Mouse (Mus musculus) limb, embryonic 12.5 days (tissue): ENCODE results near the gene Avpr1b. TPM values are rescaled to one million over a fixed set of nuclear protein-coding genes. Genes with fewer than 3 reads are reported as not detected.

Source experiments
- ATAC-seq: fragments of 200-750 bp; cut with Nextera tagmentation; 2 replicates; pipeline ENCODE4 v1.8.0; 2017; ENCODE audit warnings: low read depth, moderate TSS enrichment; ENCODE audit not compliant: insufficient number of reproducible peaks, insufficient read depth, low FRiP score, low TSS enrichment
- H3K27ac ChIP-seq: fragments of 300-500 bp; sonication (generic); 2 replicates; pipeline ENCODE4 v1.5.1; 2016; ENCODE audit warnings: mild to moderate bottlenecking, moderate library complexity
- H3K27me3 ChIP-seq: fragments of 300-500 bp; sonication (generic); 2 replicates; pipeline ENCODE4 v1.6.1; 2016; ENCODE audit warnings: mild to moderate bottlenecking, moderate library complexity
- H3K36me3 ChIP-seq: fragments of 300-500 bp; sonication (generic); 2 replicates; pipeline ENCODE4 v1.6.1; 2016; ENCODE audit warnings: mild to moderate bottlenecking, moderate library complexity
- H3K4me1 ChIP-seq: fragments of 300-500 bp; sonication (generic); replicated peaks from 2 replicates; pipeline ENCODE4 v1.6.1; 2016
- H3K4me2 ChIP-seq: fragments of 300-500 bp; sonication (generic); 2 replicates; pipeline ENCODE4 v1.6.1; 2016; ENCODE audit warnings: mild to moderate bottlenecking, moderate library complexity
- H3K4me3 ChIP-seq: fragments of 300-500 bp; sonication (generic); replicated peaks from 2 replicates; pipeline ENCODE4 v1.5.1; 2016; ENCODE audit warnings: mild to moderate bottlenecking
- H3K9ac ChIP-seq: fragments of 300-500 bp; sonication (generic); replicated peaks from 2 replicates; pipeline ENCODE4 v1.6.1; 2016; ENCODE audit warnings: mild to moderate bottlenecking, moderate library complexity
- H3K9me3 ChIP-seq: fragments of 300-500 bp; sonication (generic); 2 replicates; pipeline ENCODE4 v1.6.1; 2016; ENCODE audit warnings: mild to moderate bottlenecking, moderate library complexity
- WGBS: fragments of 180-500 bp; shearing (Covaris S2); methylation state at CpG from one replicate; pipeline ENCODE4 v1.1.7; 2016; 5-methylcytosine and 5-hydroxymethylcytosine counted together
- polyA plus RNA-seq: library from polyadenylated mRNA; unstranded; fragments of >200 nt; fragmentation: Nextera tagmentation; extraction: Ambion mirVana; gene quantifications from 2 replicates; pipeline ENCODE4 v1.2.1, GENCODE M21; 2016

Avpr1b gene
- polyA plus RNA-seq, 1 experiment from 2014 or later, result not detected

GRCm38 (mm10) chr1:131580389-131580788 lies 18.6 kb upstream of the Avpr1b start:
- H3K9ac ChIP-seq, result no peak overlapping the region
- no peaks in the 10 kb centered on the region for H3K36me3 ChIP-seq
- no peak overlapping the region for H3K27ac ChIP-seq
- H3K9me3 ChIP-seq, result no peaks in the 10 kb centered on the region
- H3K4me3 ChIP-seq, result no peak overlapping the region
- WGBS, result 47% methylated on average over 4 of the region's 4 CpGs
- peaks cover 22% of the 10 kb centered on the region; the same call in 1 of the 2 replicates for H3K4me1 ChIP-seq
- H3K27me3 ChIP-seq, result no peaks in the 10 kb centered on the region
- no peak overlapping the region for H3K4me2 ChIP-seq
- no peak for ATAC-seq

GRCm38 (mm10) chr1:131583598-131583997 lies 15.4 kb upstream of the Avpr1b start:
- Histone ChIP-seq H3K27ac (no peak overlapping the region), H3K9me3 (no peaks in the 10 kb centered on the region), H3K4me3 (no peak overlapping the region), H3K36me3 (no peaks in the 10 kb centered on the region), H3K27me3 (no peaks in the 10 kb centered on the region), H3K9ac (no peak overlapping the region), H3K4me2 (no peak overlapping the region), H3K4me1 (peaks cover 22% of the 10 kb centered on the region; the same call in 1 of the 2 replicates)
- WGBS, result 92% methylated on average over 3 of the region's 3 CpGs
- ATAC-seq, result no peak

- 86% methylated on average over 8 of the region's 8 CpGs for WGBS
- no peaks in the 10 kb centered on the region for H3K36me3 ChIP-seq
- H3K4me2 ChIP-seq, result no peak overlapping the region
- H3K9me3 ChIP-seq, result no peaks in the 10 kb centered on the region
- no peak for ATAC-seq
- H3K4me3 ChIP-seq, result no peak overlapping the region
- H3K27ac ChIP-seq, result no peak overlapping the region
- no peaks in the 10 kb centered on the region for H3K27me3 ChIP-seq
- H3K4me1 ChIP-seq, result 0 out of 2 replicates have a peak, but pooled peaks cover 3% of the 10 kb centered on the region
- H3K9ac ChIP-seq, result no peak overlapping the region
Observed at GRCm38 (mm10) chr1:131586836-131587235, 12.2 kb upstream of the Avpr1b start.

GRCm38 (mm10) chr1:131600314-131600713 lies 1.3 kb downstream of the Avpr1b start:
- H3K4me1 ChIP-seq, result peaks cover 4% of the 10 kb centered on the region; the same call in 1 of the 2 replicates
- H3K4me2 ChIP-seq, result no peak overlapping the region
- no peak overlapping the region for H3K4me3 ChIP-seq
- ATAC-seq, result no peak
- no peaks in the 10 kb centered on the region for H3K36me3 ChIP-seq
- no peak overlapping the region for H3K9ac ChIP-seq
- H3K9me3 ChIP-seq, result no peaks in the 10 kb centered on the region
- no peak overlapping the region for H3K27ac ChIP-seq
- 39% methylated on average over 11 of the region's 11 CpGs for WGBS
- H3K27me3 ChIP-seq, result peaks cover 24% of the 10 kb centered on the region

GRCm38 (mm10) chr1:131606719-131607118 lies 7.7 kb downstream of the Avpr1b start:
- 82% methylated on average over 2 of the region's 2 CpGs for WGBS
- H3K27ac ChIP-seq, result no peak overlapping the region
- H3K9me3 ChIP-seq, result no peaks in the 10 kb centered on the region
- no peak overlapping the region for H3K9ac ChIP-seq
- ATAC-seq, result no peak
- H3K4me2 ChIP-seq, result no peak overlapping the region
- no peak overlapping the region for H3K4me3 ChIP-seq
- no peaks in the 10 kb centered on the region for H3K4me1 ChIP-seq
- no peaks in the 10 kb centered on the region for H3K36me3 ChIP-seq
- no peaks in the 10 kb centered on the region for H3K27me3 ChIP-seq

GRCm38 (mm10) chr1:131612556-131613155 lies 13.6 kb downstream of the Avpr1b start:
- Histone ChIP-seq H3K9ac (no peak overlapping the region), H3K27me3 (no peaks in the 10 kb centered on the region), H3K4me1 (no peaks in the 10 kb centered on the region), H3K4me2 (no peak overlapping the region), H3K27ac (no peak overlapping the region), H3K36me3 (no peaks in the 10 kb centered on the region), H3K9me3 (no peaks in the 10 kb centered on the region), H3K4me3 (no peak overlapping the region)
- WGBS, result 41% methylated on average over 4 of the region's 4 CpGs
- no peak for ATAC-seq

- WGBS, result 85% methylated on average over 16 of the region's 16 CpGs
- no peak overlapping the region for H3K27ac ChIP-seq
- no peaks in the 10 kb centered on the region for H3K4me1 ChIP-seq
- H3K4me3 ChIP-seq, result no peak overlapping the region
- peak; percentile 42; the same call in 1 of the 2 replicates for ATAC-seq
- no peaks in the 10 kb centered on the region for H3K27me3 ChIP-seq
- H3K4me2 ChIP-seq, result no peak overlapping the region
- H3K9ac ChIP-seq, result no peak overlapping the region
- no peaks in the 10 kb centered on the region for H3K36me3 ChIP-seq
- H3K9me3 ChIP-seq, result no peaks in the 10 kb centered on the region
Observed at GRCm38 (mm10) chr1:131613361-131614133, 14.5 kb downstream of the Avpr1b start.

- no peaks in the 10 kb centered on the region for H3K27me3 ChIP-seq
- no peak overlapping the region for H3K9ac ChIP-seq
- no peak for ATAC-seq
- no peaks in the 10 kb centered on the region for H3K4me1 ChIP-seq
- WGBS, result 83% methylated on average over 6 of the region's 6 CpGs
- H3K27ac ChIP-seq, result no peak overlapping the region
- H3K4me3 ChIP-seq, result no peak overlapping the region
- H3K4me2 ChIP-seq, result no peak overlapping the region
- no peaks in the 10 kb centered on the region for H3K36me3 ChIP-seq
- H3K9me3 ChIP-seq, result no peaks in the 10 kb centered on the region
Observed at GRCm38 (mm10) chr1:131614641-131615040, 15.6 kb downstream of the Avpr1b start.

- no peak overlapping the region for H3K4me2 ChIP-seq
- WGBS, result 64% methylated on average over 1 of the region's 1 CpGs
- no peaks in the 10 kb centered on the region for H3K9me3 ChIP-seq
- no peaks in the 10 kb centered on the region for H3K4me1 ChIP-seq
- H3K36me3 ChIP-seq, result no peaks in the 10 kb centered on the region
- no peak overlapping the region for H3K27ac ChIP-seq
- H3K27me3 ChIP-seq, result no peaks in the 10 kb centered on the region
- no peak overlapping the region for H3K4me3 ChIP-seq
- no peak for ATAC-seq
- H3K9ac ChIP-seq, result no peak overlapping the region
Observed at GRCm38 (mm10) chr1:131616131-131616530, 17.1 kb downstream of the Avpr1b start.

- no peaks in the 10 kb centered on the region for H3K4me1 ChIP-seq
- H3K4me3 ChIP-seq, result no peak overlapping the region
Observed at GRCm38 (mm10) chr1:131616546-131617220, 17.6 kb downstream of the Avpr1b start.

GRCm38 (mm10) chr1:131618576-131618975 lies 19.5 kb downstream of the Avpr1b start:
- Histone ChIP-seq H3K4me2 (no peak overlapping the region), H3K4me1 (no peaks in the 10 kb centered on the region), H3K9ac (no peak overlapping the region), H3K36me3 (no peaks in the 10 kb centered on the region), H3K9me3 (no peaks in the 10 kb centered on the region), H3K27ac (no peak overlapping the region), H3K27me3 (no peaks in the 10 kb centered on the region), H3K4me3 (no peak overlapping the region)
- no peak for ATAC-seq
- WGBS, result 82% methylated on average over 1 of the region's 1 CpGs

More at GRCm38 (mm10) chr1:131616546-131617220, 17.6 kb downstream of the Avpr1b start:
- ATAC-seq, result no peak
- WGBS, result 63% methylated on average over 5 of the region's 5 CpGs
- no peak overlapping the region for H3K4me2 ChIP-seq
- no peak overlapping the region for H3K27ac ChIP-seq
- H3K9me3 ChIP-seq, result no peaks in the 10 kb centered on the region
- H3K9ac ChIP-seq, result no peak overlapping the region
- H3K27me3 ChIP-seq, result no peaks in the 10 kb centered on the region
- no peaks in the 10 kb centered on the region for H3K36me3 ChIP-seq
